Mouse (Mus musculus): ENCODE measurements around the gene Ugt1a7c. TPM values are rescaled to one million over a fixed set of nuclear protein-coding genes. Genes with fewer than 3 reads are reported as not detected.
"Not testable (repeated sequence)": the region's sequence is repeated elsewhere in the genome, so short reads cannot be mapped to it uniquely, and the experiment has no call there.

The Ugt1a7c gene
- polyA plus RNA-seq, 1 experiment from 2014 or later: 1.7 TPM

DNA sequence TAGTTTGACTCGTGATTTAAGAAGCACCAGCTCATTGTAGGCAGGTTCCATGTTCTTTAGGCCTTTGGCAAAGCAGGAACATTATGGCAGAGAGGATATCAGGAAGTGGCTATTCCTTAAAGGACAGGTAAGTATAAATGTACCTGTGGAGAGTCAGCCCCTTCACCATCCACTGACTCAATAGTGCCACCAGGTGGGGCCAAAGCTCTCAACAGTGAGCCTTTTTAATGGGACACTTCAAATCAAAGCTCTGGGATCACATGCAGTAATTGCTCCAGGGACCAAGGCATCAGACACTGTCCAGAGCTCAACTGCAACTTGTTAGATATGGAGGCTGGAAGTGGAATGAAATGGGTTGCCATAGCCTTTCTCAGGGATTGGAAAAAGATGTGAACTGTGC is 26.7 kb downstream of the Ugt1a7c start:
- not testable (repeated sequence) for H3K27me3 ChIP-seq; H3K36me3 ChIP-seq; H3K4me1 ChIP-seq (replicated peaks); DNase-seq; H3K9ac ChIP-seq; ATAC-seq (ENCODE audit: low read depth); H3K4me2 ChIP-seq; H3K27ac ChIP-seq; H3K9me3 ChIP-seq (replicated peaks); H3K4me3 ChIP-seq (replicated peaks)
- no CpG with 5 or more reads among the region's 1 CpGs for WGBS (ENCODE audit: insufficient replicate concordance)

DNA sequence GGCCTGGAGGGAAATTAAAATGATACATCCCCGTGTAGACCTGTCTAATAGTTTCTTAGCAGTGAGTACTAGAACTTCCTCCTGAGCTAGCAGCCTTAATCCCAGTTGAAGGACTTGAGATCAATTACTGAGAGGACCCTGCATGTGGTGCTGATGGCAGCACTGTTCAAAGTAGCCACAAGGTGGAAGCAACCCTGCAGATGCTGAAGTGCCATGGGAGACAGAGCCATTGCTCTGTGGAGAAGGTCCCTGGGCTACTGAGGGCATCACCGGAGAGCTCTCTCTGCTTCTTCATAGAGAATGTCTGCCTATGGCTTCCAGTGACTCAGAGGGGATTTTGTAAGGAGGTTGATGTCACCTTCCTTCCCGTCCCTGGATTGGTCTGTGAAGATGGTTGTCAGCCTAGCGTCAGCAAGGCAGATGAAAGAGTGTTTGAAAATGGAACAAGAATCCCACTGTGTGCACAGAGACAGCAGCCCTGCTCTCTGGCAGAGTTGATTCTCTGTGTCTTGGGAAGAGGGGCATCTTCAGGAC is 31.0 kb downstream of the Ugt1a7c start:
- WGBS (ENCODE audit: insufficient replicate concordance): 55% methylated on average over 4 of the region's 4 CpGs
- DNase-seq; H3K9me3 ChIP-seq (replicated peaks); H3K4me3 ChIP-seq (replicated peaks); H3K4me2 ChIP-seq; H3K27me3 ChIP-seq; ATAC-seq (ENCODE audit: low read depth); H3K9ac ChIP-seq; H3K4me1 ChIP-seq (replicated peaks); H3K27ac ChIP-seq; H3K36me3 ChIP-seq: not testable (repeated sequence)

DNA sequence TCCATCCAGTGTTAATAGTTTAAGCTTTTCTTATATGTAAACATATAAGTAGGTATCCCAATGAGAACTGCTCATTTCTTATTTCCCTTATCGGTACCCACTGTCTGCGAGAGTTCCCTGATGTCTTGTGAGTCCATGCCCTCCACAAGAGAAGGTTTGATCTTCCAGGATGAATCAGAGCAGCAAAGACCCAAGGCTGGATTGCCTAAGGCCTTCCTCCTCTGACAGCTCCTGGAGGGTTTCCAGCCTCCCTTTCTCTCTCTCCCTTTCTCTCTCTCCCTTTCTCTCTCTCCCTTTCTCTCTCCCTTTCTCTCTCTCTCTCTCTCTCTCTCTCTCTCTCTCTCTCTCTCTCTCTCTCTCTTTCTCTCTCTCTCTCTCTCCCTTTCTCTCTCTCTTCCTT is 34.2 kb downstream of the Ugt1a7c start:
- H3K9me3 ChIP-seq (replicated peaks); H3K4me1 ChIP-seq (replicated peaks); DNase-seq; H3K4me2 ChIP-seq; ATAC-seq (ENCODE audit: low read depth); H3K36me3 ChIP-seq; H3K27ac ChIP-seq; H3K4me3 ChIP-seq (replicated peaks); H3K9ac ChIP-seq; H3K27me3 ChIP-seq: not testable (repeated sequence)
- WGBS (ENCODE audit: insufficient replicate concordance): 80% methylated on average over 2 of the region's 2 CpGs

DNA sequence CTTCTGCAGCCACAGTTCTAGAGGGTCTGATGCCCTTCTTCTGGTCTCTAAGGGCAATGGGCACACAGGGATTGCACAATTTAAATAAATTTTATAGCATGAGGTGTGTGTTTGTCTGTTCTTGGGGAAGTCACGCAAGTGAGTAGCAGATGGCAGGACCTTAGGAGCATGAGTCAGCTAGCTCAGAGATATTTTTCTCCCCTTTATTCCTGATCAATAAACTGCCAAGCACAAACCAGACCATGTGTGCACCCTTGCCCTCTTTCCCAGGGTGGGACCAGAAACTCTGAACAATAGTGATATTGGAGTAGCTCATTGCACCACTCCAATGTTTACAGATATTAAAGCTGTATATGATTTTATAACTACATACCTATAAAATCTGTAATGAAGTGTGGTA is 35.4 kb downstream of the Ugt1a7c start:
- not testable (repeated sequence) for ATAC-seq (ENCODE audit: low read depth); DNase-seq

DNA sequence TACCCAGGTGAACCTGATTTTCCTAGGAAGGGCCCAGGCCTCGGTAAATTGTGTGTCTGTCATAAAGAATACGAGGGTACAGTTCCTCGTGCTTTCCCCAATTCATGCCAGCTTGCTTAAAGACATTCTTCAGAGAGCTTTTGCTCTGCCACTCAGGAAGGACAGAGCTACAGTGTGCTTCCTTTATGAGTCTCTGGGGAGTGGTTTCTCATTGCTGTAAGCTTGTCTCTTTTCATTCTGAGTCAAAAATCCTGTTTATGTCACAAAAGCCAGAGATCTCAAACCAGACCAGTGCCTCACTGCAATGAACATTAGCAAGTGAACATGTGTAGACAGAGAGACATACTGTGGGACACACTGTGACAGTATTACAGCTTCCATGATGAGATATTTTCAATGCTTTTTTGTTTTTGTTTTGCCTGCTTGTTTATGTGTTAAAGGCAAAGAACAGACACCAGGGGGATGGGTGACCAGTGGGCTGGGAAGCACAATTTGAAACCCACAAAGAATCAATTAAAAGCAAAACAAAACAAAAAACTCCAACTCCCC is 39.1 kb downstream of the Ugt1a7c start:
- ATAC-seq (ENCODE audit: low read depth) (no peak), DNase-seq (no peak)
- no peak overlapping the region for H3K27ac ChIP-seq
- H3K4me1 ChIP-seq (replicated peaks): peaks cover 15% of the 10 kb centered on the region
- no peaks in the 10 kb centered on the region for H3K9me3 ChIP-seq (replicated peaks)
- no peak overlapping the region for H3K9ac ChIP-seq
- H3K36me3 ChIP-seq: no peaks in the 10 kb centered on the region
- H3K4me2 ChIP-seq: no peak overlapping the region
- 32% methylated on average over 3 of the region's 3 CpGs for WGBS (ENCODE audit: insufficient replicate concordance)
- no peak overlapping the region for H3K4me3 ChIP-seq (replicated peaks)
- H3K27me3 ChIP-seq: no peaks in the 10 kb centered on the region

More for the DNA sequence above, 35.4 kb downstream of the Ugt1a7c start:
- H3K36me3 ChIP-seq; H3K27me3 ChIP-seq; H3K4me3 ChIP-seq (replicated peaks); H3K27ac ChIP-seq; H3K9ac ChIP-seq; H3K4me2 ChIP-seq; H3K9me3 ChIP-seq (replicated peaks): not testable (repeated sequence)
- H3K4me1 ChIP-seq (replicated peaks): peaks cover 11% of the 10 kb centered on the region
- WGBS (ENCODE audit: insufficient replicate concordance): 63% methylated on average over 1 of the region's 1 CpGs

DNA sequence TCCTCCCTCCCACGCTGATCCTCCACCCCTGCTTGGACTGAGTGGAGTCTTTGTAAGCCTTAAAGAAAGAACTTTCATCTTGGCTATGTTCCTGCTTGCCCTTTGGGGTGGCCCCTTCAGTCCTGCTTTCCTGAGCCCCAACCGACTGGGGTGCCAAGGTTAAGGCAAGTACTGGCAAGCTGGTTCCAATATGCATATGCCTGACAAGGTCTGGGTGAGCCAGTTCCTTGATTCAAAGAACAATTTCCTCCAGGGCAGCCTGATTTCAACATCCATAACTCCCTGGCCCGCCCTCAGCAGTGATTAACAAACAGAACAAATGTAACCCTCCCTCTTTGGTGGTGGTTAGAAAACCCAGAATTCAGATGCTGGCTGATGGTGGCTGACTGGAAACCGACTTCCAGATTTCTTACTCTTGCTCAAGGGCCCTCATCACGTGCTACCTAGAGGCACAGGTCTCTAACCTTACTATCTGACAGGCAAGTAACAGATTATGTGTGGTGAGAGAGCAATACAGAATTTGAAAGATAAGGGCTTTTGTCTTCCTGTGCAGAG is 39.7 kb downstream of the Ugt1a7c start, which contains the start of gene Ugt1a6a:
Ugt1a6a (plus strand) TSS at position 353 of the 555 bp plus-strand sequence.
- not testable (repeated sequence) for H3K9ac ChIP-seq; H3K4me2 ChIP-seq; H3K4me3 ChIP-seq (replicated peaks); H3K36me3 ChIP-seq; DNase-seq; ATAC-seq (ENCODE audit: low read depth); H3K27me3 ChIP-seq; H3K9me3 ChIP-seq (replicated peaks); H3K27ac ChIP-seq
- 18% methylated on average over 5 of the region's 5 CpGs for WGBS (ENCODE audit: insufficient replicate concordance)
- H3K4me1 ChIP-seq (replicated peaks): peaks cover 15% of the 10 kb centered on the region

DNA sequence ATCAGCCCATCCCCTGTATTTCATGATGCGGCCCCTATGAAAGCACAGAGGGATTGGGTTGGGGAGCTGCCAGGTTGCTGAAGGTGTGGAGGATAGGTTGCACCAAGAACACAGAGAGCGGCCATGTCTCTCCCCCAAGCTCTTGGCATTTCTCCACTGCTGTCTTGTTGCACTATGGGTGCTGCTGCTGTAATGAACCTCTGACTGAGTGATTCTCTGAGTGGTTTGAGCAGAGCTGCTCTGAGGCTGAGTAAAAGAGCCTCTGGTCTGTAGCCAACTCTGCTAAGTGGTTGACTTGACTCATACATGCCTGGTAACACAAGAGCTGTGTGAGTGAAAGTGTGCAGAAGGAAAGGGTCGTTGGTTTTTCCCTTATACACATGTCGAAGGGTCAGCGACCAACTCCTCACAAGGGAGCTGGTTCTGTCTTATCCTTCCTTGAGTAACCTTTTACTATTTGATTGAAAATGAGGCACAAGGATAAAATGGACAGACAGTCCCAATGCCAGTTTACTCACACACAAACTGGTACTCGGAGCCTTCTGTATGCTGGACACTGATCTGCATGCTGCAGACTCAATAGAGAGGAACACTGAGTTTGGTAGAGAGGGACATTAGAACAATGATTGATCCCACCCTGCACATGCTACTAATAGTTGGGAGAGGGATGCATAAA is 40.5 kb downstream of the Ugt1a7c start:
- H3K9me3 ChIP-seq (replicated peaks); H3K27me3 ChIP-seq; H3K4me3 ChIP-seq (replicated peaks); H3K4me2 ChIP-seq; H3K9ac ChIP-seq; H3K36me3 ChIP-seq; ATAC-seq (ENCODE audit: low read depth); H3K27ac ChIP-seq; DNase-seq: not testable (repeated sequence)
- peaks cover 20% of the 10 kb centered on the region for H3K4me1 ChIP-seq (replicated peaks)
- 73% methylated on average over 6 of the region's 6 CpGs for WGBS (ENCODE audit: insufficient replicate concordance)

DNA sequence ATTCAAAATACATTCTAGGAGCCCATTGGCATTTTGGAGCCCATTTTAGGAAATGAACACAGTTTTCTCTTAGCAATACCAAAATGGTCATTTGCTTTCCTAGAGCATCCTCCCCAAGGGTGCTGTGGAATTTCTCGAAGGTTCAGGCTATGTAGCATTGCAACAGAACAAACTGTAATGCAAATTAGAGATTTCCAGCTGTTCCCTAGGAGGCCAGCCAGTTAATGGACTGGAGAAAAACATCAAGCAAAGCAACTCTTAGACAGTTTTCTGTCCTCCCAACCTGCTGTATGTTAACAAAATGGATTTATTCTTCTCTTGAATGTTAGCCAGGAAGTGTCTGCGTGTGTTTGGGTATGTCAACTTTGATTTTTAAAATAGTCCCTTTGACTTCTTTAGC is 41.8 kb downstream of the Ugt1a7c start:
- DNase-seq (no peak), ATAC-seq (ENCODE audit: low read depth) (no peak)
- H3K9ac ChIP-seq: no peak overlapping the region
- no peak overlapping the region for H3K4me2 ChIP-seq
- H3K4me3 ChIP-seq (replicated peaks): no peak overlapping the region
- no peaks in the 10 kb centered on the region for H3K27me3 ChIP-seq
- no peaks in the 10 kb centered on the region for H3K9me3 ChIP-seq (replicated peaks)
- H3K4me1 ChIP-seq (replicated peaks): peaks cover 26% of the 10 kb centered on the region
- WGBS (ENCODE audit: insufficient replicate concordance): 53% methylated on average over 2 of the region's 2 CpGs
- no peaks in the 10 kb centered on the region for H3K36me3 ChIP-seq
- H3K27ac ChIP-seq: no peak overlapping the region

DNA sequence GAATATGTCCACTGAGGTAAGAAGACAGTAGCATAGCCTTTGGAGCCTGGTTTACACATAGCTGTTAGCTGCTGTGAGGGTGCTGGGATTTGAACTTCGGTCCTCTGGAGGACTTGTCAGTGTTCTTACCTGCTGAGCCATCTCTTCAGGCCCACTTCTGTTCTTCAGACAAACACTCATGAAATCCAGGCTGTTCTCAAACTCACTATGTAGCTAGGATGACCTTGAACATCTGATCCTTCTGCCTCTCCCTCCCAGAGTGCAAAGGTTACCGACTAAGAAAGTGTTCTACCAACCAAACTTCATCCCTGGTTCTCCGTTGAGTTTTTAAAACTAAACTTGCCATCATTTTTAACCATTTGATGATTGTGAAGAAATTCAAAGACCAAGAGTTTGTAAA is 42.4 kb downstream of the Ugt1a7c start:
- Histone ChIP-seq H3K4me1 (replicated peaks) (peaks cover 26% of the 10 kb centered on the region), H3K4me2 (no peak overlapping the region), H3K27me3 (no peaks in the 10 kb centered on the region), H3K4me3 (replicated peaks) (no peak overlapping the region), H3K36me3 (no peaks in the 10 kb centered on the region), H3K9ac (no peak overlapping the region), H3K9me3 (replicated peaks) (no peaks in the 10 kb centered on the region), H3K27ac (no peak overlapping the region)
- ATAC-seq (ENCODE audit: low read depth) (no peak), DNase-seq (no peak)
- WGBS (ENCODE audit: insufficient replicate concordance): 75% methylated on average over 3 of the region's 3 CpGs

DNA sequence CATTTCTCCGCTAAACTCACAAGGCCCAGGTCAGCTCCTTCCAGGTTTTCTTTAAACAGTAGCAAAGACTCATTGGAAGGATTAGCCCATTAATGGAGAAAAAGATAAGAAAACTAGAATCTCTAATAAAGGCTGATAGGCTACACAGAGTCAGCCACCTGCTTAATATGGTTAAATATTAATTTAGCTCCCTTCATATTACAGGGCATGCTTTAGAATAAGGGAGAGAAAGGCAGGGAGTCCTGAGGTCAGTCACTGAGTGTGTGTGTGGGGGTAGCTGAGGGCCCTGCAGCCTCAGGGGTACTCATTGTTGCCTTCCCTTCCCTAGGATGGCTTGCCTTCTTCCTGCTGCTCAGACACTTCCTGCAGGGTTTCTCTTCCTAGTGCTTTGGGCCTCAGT is 43.3 kb downstream of the Ugt1a7c start:
- ATAC-seq (ENCODE audit: low read depth) (no peak), DNase-seq (no peak)
- Histone ChIP-seq H3K4me2 (no peak overlapping the region), H3K4me3 (replicated peaks) (no peak overlapping the region), H3K9ac (no peak overlapping the region), H3K27me3 (no peaks in the 10 kb centered on the region), H3K27ac (no peak overlapping the region), H3K36me3 (no peaks in the 10 kb centered on the region), H3K4me1 (replicated peaks) (peaks cover 26% of the 10 kb centered on the region), H3K9me3 (replicated peaks) (no peaks in the 10 kb centered on the region)
- 74% methylated on average over 1 of the region's 1 CpGs for WGBS (ENCODE audit: insufficient replicate concordance)

DNA sequence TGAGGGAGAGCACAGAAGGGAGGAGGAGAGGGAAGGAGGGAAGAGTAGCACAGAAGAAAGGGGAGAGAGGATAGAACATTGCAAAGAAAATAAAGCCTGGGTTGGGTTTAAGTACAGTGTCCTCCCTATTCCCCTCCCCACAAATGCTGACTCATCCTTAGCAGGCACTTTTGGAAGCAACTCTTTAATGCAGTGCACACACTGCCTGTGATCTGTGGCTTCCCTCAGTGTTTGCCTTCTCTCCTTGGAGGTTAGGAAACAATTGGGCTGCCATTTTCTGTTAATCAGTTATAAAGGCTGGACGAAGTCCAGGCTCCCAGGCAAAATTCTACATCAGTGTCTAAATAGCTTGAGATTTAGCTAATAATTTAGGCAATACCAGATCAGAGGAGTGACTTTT is 45.6 kb downstream of the Ugt1a7c start:
- H3K9ac ChIP-seq; H3K9me3 ChIP-seq (replicated peaks); H3K4me2 ChIP-seq; DNase-seq; H3K27ac ChIP-seq; H3K27me3 ChIP-seq; H3K36me3 ChIP-seq; H3K4me3 ChIP-seq (replicated peaks): not testable (repeated sequence)
- 28% methylated on average over 1 of the region's 1 CpGs for WGBS (ENCODE audit: insufficient replicate concordance)
- H3K4me1 ChIP-seq (replicated peaks): peaks cover 15% of the 10 kb centered on the region
- ATAC-seq (ENCODE audit: low read depth): peak; percentile 99
